Mouse (Mus musculus): ENCODE results near the gene Sf3a2.

Gene Sf3a2

GRCm38 (mm10) chr10:80798150-80799006 lies at the start of gene Sf3a2, which contains the start of gene Plekhj1:
Sf3a2 (plus strand) TSS chr10:80798198.
Plekhj1 (minus strand) TSS chr10:80798626.
- peak; percentile 92 to 95 for DNase-seq

GRCm38 (mm10) chr10:80748609-80749008 lies 49.4 kb upstream of the Sf3a2 start:
- no peak for DNase-seq

GRCm38 (mm10) chr10:80751188-80751832 lies 46.7 kb upstream of the Sf3a2 start:
- DNase-seq, result peak in 1 of 2 experiments; percentile 15

DNA sequence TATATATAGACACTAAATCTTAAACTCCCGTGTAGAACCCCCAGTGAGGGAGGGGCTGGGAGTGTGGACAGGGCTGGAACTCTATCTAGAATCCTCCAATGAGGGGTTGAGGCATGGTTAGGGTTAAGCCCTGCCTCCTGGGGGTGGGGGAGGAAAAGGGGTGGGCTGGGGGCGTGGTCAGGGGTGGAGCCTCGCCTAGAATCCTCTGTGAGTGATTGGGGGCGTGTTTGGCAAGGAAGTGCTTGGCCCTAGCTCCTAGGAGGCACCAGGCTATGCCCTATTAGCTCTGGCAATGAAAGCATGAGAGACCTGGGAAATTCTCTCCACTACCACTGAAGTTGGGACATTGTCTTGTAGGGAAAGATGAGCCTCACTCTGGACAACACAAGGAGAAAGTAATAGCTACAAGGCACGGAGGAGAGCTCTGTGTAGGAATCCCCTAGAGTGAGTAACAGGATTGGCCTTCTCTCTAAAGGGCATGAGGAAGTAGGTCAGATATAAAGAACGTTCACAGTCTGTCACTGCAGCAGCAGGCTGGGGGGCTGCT lies 45.8 kb upstream of the Sf3a2 start:
- DNase-seq, result peak; percentile 37 to 51

GRCm38 (mm10) chr10:80754594-80755290 lies 43.3 kb upstream of the Sf3a2 start, which contains the start of gene Dot1l:
Dot1l (plus strand) TSS chr10:80755206.
- peak; percentile 96 to 97 for DNase-seq

- DNase-seq, result no peak
Measured at GRCm38 (mm10) chr10:80755291-80756015, 42.5 kb upstream of the Sf3a2 start.

DNA sequence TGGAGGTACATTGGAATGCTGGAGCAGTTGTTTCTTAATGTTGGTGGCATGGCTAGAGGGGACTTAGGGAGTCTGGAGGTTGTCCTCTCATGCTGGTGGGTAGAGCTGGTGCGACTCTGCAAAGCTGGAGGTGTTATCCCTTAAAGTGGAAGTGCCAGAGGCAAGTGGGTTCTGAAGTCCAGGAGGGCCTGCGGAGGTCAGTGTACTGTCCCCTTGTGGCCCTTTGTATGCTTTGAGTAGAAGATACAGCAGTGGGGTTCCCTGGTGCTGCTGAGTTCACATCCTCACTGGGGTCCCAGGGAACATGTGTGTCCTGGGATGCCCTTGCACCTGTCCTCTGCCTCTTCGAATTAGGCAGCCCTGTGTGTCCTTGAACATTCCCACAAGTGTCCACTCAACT lies 41.9 kb upstream of the Sf3a2 start:
- DNase-seq, result no peak

DNA sequence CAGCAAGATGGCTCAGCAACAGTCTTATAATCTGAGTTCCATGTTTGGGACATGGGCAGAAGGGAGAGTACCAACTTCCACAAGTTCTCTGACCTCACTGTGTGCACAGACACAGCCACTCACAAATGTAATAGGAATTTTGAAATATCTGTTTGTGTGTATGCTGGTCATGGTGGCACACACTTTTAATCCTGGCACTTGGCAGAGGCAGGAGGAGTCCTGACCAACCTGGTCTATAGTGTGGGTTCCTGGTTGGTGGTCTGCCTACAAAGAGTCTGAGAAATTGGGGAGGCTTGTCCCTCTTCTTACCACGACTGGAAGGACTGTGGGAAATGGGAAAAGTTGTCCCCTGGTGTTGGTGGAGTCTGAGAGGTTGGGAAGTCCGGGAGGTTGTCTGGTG lies 41.5 kb upstream of the Sf3a2 start:
- no peak for DNase-seq

DNA sequence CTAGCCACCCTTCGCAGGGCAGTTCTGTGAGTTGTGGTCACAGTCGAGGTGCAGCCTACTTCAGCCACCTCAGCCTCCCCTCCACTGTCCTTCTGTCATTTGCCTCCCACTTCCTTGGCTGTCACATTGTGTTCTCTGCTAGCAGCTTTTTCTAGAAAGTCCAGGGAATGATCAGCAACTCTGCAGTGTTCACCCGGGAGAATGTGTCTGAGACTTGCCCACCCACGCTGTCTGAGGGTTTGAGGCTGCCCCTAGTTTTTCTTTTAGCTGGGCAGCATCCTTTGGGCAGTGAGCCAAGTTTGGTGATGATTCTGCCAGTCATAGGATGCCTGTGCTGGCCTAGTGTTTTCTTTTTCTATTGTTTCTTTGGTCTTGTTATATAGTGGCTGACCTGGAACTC lies 41.0 kb upstream of the Sf3a2 start:
- no peak for DNase-seq

- peak; percentile 61 to 64 for DNase-seq
Measured at GRCm38 (mm10) chr10:80757717-80758116, 40.3 kb upstream of the Sf3a2 start.

- no peak for DNase-seq
Measured at GRCm38 (mm10) chr10:80758651-80759050, 39.3 kb upstream of the Sf3a2 start.

DNA sequence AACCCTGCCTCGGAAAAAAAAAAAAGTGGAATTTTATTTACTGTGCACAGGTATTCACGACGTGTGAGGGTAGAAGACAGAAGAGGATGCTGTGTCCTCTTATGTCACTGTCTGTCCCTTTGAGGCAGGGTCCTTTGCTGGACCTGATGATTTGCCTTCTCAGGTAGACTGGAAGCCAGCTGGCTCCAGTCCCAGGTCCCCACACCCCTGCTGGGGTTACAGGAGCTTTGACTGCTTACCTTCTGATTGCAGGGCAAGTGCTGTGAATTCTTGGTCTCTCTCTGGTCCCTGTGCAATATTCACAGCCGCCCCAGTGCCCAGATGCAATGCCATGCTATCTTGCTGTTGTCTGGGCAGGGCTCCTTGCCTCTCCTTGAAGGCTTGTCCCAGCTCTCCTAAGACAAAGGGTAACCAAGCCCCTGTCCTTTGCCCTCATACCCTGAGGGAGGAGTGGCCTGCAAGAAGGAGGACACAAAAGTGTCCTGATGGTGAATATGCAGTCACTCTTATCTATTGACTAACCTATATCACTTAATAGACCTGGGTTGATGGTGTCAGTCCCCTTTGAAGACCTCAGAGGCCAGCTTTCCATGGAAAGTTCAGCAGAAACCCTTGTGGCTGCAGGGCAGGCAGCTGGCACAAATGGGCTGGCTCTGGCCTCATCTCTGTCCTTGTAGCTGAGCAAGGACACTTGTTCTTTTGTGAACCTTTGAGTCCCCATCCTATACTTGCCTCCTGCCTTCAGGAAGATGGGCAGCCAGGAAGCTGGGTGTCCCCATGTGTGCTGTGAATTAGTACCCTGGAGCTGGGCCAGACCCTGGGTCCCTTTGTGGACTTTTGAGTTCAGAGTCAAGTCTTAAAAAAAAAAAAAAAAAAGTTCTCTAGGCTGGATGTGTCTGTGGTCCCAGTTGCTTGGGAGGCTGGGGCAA lies 37.1 kb upstream of the Sf3a2 start:
- no peak for DNase-seq

DNA sequence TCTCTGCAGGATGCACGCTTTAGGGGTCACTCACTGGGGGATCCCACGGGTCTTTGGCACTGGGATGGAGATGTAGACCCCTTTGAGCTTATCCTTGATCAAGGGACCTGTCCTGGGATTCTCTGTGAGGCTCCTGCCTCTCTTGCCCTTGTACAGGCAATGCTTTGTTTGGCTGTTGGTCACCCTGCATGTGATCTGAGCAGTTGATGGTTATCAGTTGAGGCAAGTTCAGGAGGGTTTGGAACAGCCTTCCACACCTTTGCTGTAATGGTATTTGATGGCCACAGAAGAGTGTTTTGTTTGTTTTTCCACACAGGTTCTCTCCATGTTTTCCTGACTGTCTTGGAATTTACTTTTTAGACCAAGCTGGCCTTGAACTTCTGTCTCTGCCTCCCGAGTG lies 36.2 kb upstream of the Sf3a2 start:
- DNase-seq, result no peak

DNA sequence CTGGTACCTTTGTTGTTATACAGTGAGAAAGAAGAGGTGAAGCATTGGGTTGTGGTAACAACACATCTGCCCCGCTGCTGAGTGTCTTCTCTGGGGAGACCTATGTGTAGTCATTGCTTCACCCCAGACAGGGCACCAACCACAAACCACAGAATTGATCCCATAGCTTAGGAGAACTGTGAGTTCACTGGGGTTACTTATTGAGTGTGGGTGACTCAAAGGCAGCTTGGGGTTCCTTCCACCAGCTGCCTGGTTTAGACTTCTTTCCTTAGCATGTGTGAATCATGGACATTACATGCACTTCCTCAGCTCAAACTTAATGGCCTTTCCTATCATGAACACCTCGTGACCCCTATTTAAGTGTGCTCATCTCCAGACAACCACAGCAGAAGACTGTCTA lies 34.5 kb upstream of the Sf3a2 start:
- DNase-seq, result no peak

DNA sequence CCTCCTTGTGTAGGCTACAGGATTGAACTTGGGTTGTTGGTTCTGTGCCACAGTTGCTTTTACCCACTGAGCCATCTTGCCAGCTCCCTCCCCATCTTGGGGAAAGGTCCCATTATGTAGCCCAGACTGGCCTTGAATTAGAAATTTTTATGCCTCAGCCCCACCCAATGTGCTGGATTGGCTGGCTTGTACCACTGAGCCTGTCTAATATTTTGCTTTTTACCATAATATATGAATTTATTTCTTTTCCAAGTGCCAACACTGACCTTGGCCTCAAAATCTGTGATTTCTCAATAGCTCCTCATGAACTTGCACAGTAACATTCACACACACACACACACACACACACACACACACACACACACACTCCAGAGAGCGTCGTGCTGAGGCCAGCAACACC lies 32.3 kb upstream of the Sf3a2 start:
- no peak for DNase-seq

DNA sequence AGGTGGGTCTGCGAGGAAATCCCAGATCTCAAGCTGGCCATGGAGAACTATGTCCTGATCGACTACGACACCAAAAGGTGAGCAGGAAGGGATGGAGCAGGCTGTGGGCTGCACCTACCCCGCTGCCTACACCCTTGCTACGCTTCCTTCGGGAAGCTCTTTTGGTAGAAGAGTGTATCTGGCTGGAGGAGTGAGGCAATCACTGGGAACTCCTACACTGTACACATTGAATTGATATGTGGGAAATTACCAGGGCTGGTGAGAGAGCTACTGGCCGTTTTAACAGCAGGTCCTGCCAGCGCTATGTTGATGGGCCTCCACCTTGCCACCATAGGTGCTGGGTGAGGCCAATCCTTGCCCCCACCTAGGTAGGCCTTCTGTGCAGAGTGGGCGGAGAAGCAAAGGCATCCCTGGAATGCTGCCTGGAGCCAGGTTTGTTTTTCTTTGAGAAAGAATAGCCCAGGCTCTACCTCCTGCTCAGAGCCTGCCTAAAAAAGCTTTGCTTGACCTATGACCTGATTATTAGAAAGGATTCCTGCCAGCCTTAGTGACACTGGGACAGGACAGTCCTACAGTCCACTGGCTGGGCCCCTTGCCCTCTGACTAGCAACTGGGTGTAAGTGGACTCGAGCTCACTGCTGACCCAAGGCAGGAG lies 31.7 kb upstream of the Sf3a2 start:
- DNase-seq, result no peak

DNA sequence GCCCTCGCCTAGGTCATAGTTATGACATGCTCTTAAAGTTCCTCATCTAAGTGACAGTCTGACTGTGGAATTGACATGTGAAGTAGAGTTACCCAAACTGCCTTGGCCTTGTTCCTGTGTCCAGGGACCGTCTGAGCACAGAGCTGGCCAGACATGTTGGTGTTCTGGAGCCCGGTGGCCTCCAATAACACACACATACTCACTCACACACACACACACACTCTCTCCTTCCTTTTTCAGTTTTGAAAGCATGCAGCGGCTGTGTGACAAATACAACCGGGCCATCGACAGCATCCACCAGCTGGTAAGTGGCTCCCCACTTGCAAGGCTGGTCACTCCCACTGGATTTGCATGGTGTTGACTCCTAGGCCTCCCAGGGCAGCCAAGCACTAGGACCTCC lies 29.6 kb upstream of the Sf3a2 start:
- no peak for DNase-seq

DNA sequence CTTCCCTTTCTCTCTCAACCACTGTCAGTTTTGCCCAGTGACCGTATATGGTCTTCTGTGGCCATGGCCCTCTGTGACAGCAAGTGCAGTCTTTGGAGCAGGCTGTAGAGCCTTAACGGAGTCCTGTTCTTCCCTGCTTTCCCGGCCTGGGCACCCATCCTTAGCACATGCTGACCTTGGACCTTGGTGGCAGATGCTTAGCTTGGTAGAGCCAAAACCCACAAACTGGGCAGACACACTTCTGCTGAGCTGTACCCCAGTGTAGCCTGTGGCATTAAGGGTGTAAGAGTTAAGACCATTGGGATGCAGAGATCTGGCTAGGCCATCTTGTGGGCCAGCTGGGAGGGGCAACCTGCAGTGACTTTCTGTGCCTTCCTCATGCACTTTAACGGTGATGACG lies 24.2 kb upstream of the Sf3a2 start:
- DNase-seq, result no peak

DNA sequence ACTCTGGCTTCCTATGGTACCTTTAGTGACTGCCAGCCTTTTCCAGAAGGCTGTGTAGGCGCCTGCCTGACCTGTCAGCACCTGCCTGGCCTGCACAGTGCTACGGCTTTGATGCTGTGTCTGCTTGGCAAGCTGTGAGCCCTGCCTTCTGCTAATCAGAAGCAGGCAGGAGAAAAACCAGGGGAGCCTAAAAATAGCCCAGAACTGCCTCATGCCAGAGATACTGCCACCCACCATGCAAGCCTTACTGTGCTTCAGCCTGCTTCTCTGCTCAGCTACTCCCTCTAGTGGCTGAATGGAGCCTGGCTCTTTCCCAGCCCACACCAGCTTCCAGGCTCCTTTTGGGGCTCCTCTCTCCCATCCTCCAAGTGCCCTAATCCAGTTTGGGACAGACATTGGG lies 23.4 kb upstream of the Sf3a2 start:
- peak in 1 of 2 experiments; percentile 37 for DNase-seq

DNA sequence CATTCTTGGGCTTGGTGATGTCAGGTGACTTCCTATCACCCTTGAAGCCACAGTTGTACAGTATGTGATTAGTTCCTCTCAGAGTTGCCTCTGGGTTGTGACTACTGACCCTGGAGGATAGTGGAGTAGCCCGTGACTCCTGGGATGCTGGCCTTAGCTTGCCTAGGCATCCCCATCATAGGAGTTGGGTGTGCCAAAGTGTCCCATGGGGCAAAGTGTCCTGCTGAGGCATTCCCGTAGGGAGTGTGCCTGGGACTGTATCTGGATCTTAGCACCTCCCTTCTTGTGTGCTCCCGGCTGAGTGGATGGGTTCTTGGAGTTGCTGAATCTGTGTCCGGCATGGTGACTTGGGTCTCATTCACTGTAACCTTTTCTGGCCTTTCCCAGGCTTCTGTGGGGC lies 23.0 kb upstream of the Sf3a2 start:
- no peak for DNase-seq

DNA sequence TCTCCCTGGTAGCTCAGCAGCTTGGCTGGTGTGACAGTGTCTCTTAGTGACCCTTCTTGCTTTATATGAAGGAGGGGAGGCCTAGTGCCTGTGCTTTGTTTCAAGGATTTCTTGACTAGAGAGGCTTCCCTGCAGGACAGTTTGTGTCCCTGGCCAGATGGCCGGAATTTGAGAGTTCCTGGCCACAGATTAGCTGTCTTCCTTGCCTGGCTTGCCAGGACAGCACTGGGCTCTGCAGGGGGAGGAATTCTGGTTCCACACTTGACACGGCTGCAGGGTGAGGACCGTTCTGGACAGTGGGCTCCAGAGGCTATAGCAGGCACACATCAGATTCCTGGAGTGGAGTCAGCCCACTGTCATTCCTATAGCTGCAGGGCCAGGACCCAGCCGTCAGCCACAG lies 22.3 kb upstream of the Sf3a2 start:
- no peak for DNase-seq

All from thymus, adult 18-20 months (tissue).